Mouse (Mus musculus): ENCODE measurements around the gene Susd1.
A peak's percentile ranks its signal among the peaks of the same experiment; 100 is the strongest.

Susd1 gene

GRCm38 (mm10) chr4:59381007-59381743 is 57.3 kb downstream of the Susd1 start:
- peak; percentile 67 for DNase-seq (ENCODE audit: low read depth, low spot score)

GRCm38 (mm10) chr4:59380478-59380877 is 58.0 kb downstream of the Susd1 start:
- DNase-seq (ENCODE audit: low read depth, low spot score) = no peak

- DNase-seq (ENCODE audit: low read depth, low spot score) = no peak
Observed at GRCm38 (mm10) chr4:59379876-59380275, 58.6 kb downstream of the Susd1 start.

- no peak for DNase-seq (ENCODE audit: low read depth, low spot score)
Observed at GRCm38 (mm10) chr4:59378631-59379030, 59.8 kb downstream of the Susd1 start.

- no peak for DNase-seq (ENCODE audit: low read depth, low spot score)
Observed at GRCm38 (mm10) chr4:59374271-59374938, 64.0 kb downstream of the Susd1 start.

- DNase-seq (ENCODE audit: low read depth, low spot score) = no peak
Observed at GRCm38 (mm10) chr4:59372546-59373157, 65.8 kb downstream of the Susd1 start.

- no peak for DNase-seq (ENCODE audit: low read depth, low spot score)
Observed at GRCm38 (mm10) chr4:59371910-59372309, 66.5 kb downstream of the Susd1 start.

GRCm38 (mm10) chr4:59369941-59370340 is 68.5 kb downstream of the Susd1 start:
- no peak for DNase-seq (ENCODE audit: low read depth, low spot score)

- no peak for DNase-seq (ENCODE audit: low read depth, low spot score)
Observed at GRCm38 (mm10) chr4:59368118-59368517, 70.3 kb downstream of the Susd1 start.

GRCm38 (mm10) chr4:59366206-59366605 is 72.2 kb downstream of the Susd1 start:
- DNase-seq (ENCODE audit: low read depth, low spot score) = no peak

GRCm38 (mm10) chr4:59365571-59365970 is 72.9 kb downstream of the Susd1 start:
- DNase-seq (ENCODE audit: low read depth, low spot score) = no peak

- DNase-seq (ENCODE audit: low read depth, low spot score) = no peak
Observed at GRCm38 (mm10) chr4:59364229-59365173, 73.9 kb downstream of the Susd1 start.

GRCm38 (mm10) chr4:59363041-59363440 is 75.4 kb downstream of the Susd1 start:
- no peak for DNase-seq (ENCODE audit: low read depth, low spot score)

- peak; percentile 36 for DNase-seq (ENCODE audit: low read depth, low spot score)
Observed at GRCm38 (mm10) chr4:59360704-59361103, 77.7 kb downstream of the Susd1 start.

GRCm38 (mm10) chr4:59359921-59360320 is 78.5 kb downstream of the Susd1 start:
- no peak for DNase-seq (ENCODE audit: low read depth, low spot score)

- DNase-seq (ENCODE audit: low read depth, low spot score) = no peak
Observed at GRCm38 (mm10) chr4:59358960-59359359, 79.5 kb downstream of the Susd1 start.

GRCm38 (mm10) chr4:59355421-59355820 is 83.0 kb downstream of the Susd1 start:
- no peak for DNase-seq (ENCODE audit: low read depth, low spot score)

- DNase-seq (ENCODE audit: low read depth, low spot score) = no peak
Observed at GRCm38 (mm10) chr4:59354666-59355065, 83.8 kb downstream of the Susd1 start.

- DNase-seq (ENCODE audit: low read depth, low spot score) = no peak
Observed at GRCm38 (mm10) chr4:59351938-59352337, 86.5 kb downstream of the Susd1 start.

- DNase-seq (ENCODE audit: low read depth, low spot score) = no peak
Observed at GRCm38 (mm10) chr4:59350354-59350753, 88.1 kb downstream of the Susd1 start.

- no peak for DNase-seq (ENCODE audit: low read depth, low spot score)
Observed at GRCm38 (mm10) chr4:59349425-59350185, 88.8 kb downstream of the Susd1 start.
